Mouse (Mus musculus): ENCODE measurements around the gene Me1.

Gene Me1

GRCm38 (mm10) chr9:86592676-86593668, 102.8 kb downstream of the Me1 start:
- peak; percentile 72 for DNase-seq

- no peak for DNase-seq
Observed at GRCm38 (mm10) chr9:86587019-86587795, 108.5 kb downstream of the Me1 start.

- peak; percentile 60 for DNase-seq
Observed at GRCm38 (mm10) chr9:86583740-86584139, 112.0 kb downstream of the Me1 start.

GRCm38 (mm10) chr9:86579657-86580056, 116.1 kb downstream of the Me1 start:
- DNase-seq = no peak

- DNase-seq = no peak
Observed at GRCm38 (mm10) chr9:86575178-86575577, 120.6 kb downstream of the Me1 start.

GRCm38 (mm10) chr9:86573616-86574303, 122.0 kb downstream of the Me1 start:
- DNase-seq = no peak

GRCm38 (mm10) chr9:86572636-86573291, 123.0 kb downstream of the Me1 start:
- DNase-seq = peak; percentile 87

GRCm38 (mm10) chr9:86572196-86572595, 123.6 kb downstream of the Me1 start:
- DNase-seq = no peak

GRCm38 (mm10) chr9:86571540-86572135, 124.1 kb downstream of the Me1 start, which contains the start of the genes Pgm3 and Rwdd2a:
TSS of gene Pgm3 (minus strand) at chr9:86571842.
TSS of gene Rwdd2a (plus strand) at chr9:86571991.
- DNase-seq = peak; percentile 96

- DNase-seq = no peak
Observed at GRCm38 (mm10) chr9:86570946-86571345, 124.8 kb downstream of the Me1 start.

GRCm38 (mm10) chr9:86570261-86570890, 125.4 kb downstream of the Me1 start:
- DNase-seq = no peak

GRCm38 (mm10) chr9:86569314-86569910, 126.3 kb downstream of the Me1 start:
- no peak for DNase-seq

GRCm38 (mm10) chr9:86560543-86560942, 135.2 kb downstream of the Me1 start:
- DNase-seq = no peak

- peak; percentile 31 for DNase-seq
Observed at GRCm38 (mm10) chr9:86554641-86555040, 141.1 kb downstream of the Me1 start.

GRCm38 (mm10) chr9:86553886-86554285, 141.9 kb downstream of the Me1 start:
- DNase-seq = no peak

GRCm38 (mm10) chr9:86550717-86551116, 145.0 kb downstream of the Me1 start:
- DNase-seq = no peak

- no peak for DNase-seq
Observed at GRCm38 (mm10) chr9:86549637-86550162, 146.1 kb downstream of the Me1 start.

GRCm38 (mm10) chr9:86544559-86544958, 151.2 kb downstream of the Me1 start:
- DNase-seq = no peak

GRCm38 (mm10) chr9:86543451-86543850, 152.3 kb downstream of the Me1 start:
- no peak for DNase-seq

- DNase-seq = no peak
Observed at GRCm38 (mm10) chr9:86534071-86534470, 161.7 kb downstream of the Me1 start.

Data from layer of hippocampus, adult 9-11 months (tissue).